Mouse (Mus musculus) heart, embryonic 13.5 days (tissue): Measurements from ENCODE around the gene Prr32. TPM values are rescaled to one million over a fixed set of nuclear protein-coding genes. Genes with fewer than 3 reads are reported as not detected.

ENCODE experiments used
- ATAC-seq: fragments of 200-750 bp; cut with Nextera tagmentation; 2 replicates; pipeline ENCODE4 v1.8.0; 2017; ENCODE audit warnings: moderate TSS enrichment; ENCODE audit not compliant: insufficient number of reproducible peaks, low FRiP score, low TSS enrichment; ENCODE audit errors: extremely low read depth
- H3K27ac ChIP-seq: fragments of 300-500 bp; sonication (generic); replicated peaks from 2 replicates; pipeline ENCODE4 v1.5.1; 2015; ENCODE audit warnings: moderate library complexity, mild to moderate bottlenecking, inconsistent platforms
- H3K27me3 ChIP-seq: fragments of 300-500 bp; sonication (generic); replicated peaks from 2 replicates; pipeline ENCODE4 v1.6.1; 2015; ENCODE audit warnings: mild to moderate bottlenecking, inconsistent platforms
- H3K36me3 ChIP-seq: fragments of 300-500 bp; sonication (generic); 2 replicates; pipeline ENCODE4 v1.6.1; 2015; ENCODE audit warnings: mild to moderate bottlenecking, inconsistent platforms
- H3K4me1 ChIP-seq: fragments of 300-500 bp; sonication (generic); 2 replicates; pipeline ENCODE4 v1.6.1; 2015; ENCODE audit warnings: inconsistent platforms
- H3K4me2 ChIP-seq: fragments of 300-500 bp; sonication (generic); 2 replicates; pipeline ENCODE4 v1.6.1; 2015; ENCODE audit warnings: inconsistent platforms, mild to moderate bottlenecking, moderate library complexity
- H3K4me3 ChIP-seq: fragments of 300-500 bp; sonication (generic); 2 replicates; pipeline ENCODE4 v1.5.1; 2015; ENCODE audit warnings: moderate library complexity, mild to moderate bottlenecking, inconsistent platforms
- H3K9ac ChIP-seq: fragments of 300-500 bp; sonication (generic); 2 replicates; pipeline ENCODE4 v1.6.1; 2015; ENCODE audit warnings: inconsistent platforms, mild to moderate bottlenecking, moderate library complexity
- H3K9me3 ChIP-seq: fragments of 300-500 bp; sonication (generic); 2 replicates; pipeline ENCODE4 v1.6.1; 2016; ENCODE audit warnings: inconsistent platforms
- WGBS: fragments of 180-500 bp; shearing (Covaris S2); methylation state at CpG from one replicate; pipeline ENCODE4 v1.1.7; 2015; ENCODE audit warnings: mixed read lengths; 5-methylcytosine and 5-hydroxymethylcytosine counted together
- polyA plus RNA-seq: library from polyadenylated mRNA; unstranded; fragments of >200 nt; fragmentation: Nextera tagmentation; extraction: Ambion mirVana; gene quantifications from 2 replicates; pipeline ENCODE4 v1.2.1, GENCODE M21; 2015

The Prr32 gene
- 0.13 and 0.45 TPM in 2 replicates for polyA plus RNA-seq

GRCm38 (mm10) chrX:45090604-45091003, at the start of gene Prr32:
Prr32 (plus strand) TSS chrX:45090904.
- Histone ChIP-seq H3K9me3 (no peaks in the 10 kb centered on the region), H3K9ac (no peak within 1 kb of the TSS), H3K27ac (no peak within 1 kb of the TSS), H3K27me3 (no peaks in the 10 kb centered on the region), H3K4me3 (no peak within 1 kb of the TSS), H3K4me2 (no peak within 1 kb of the TSS), H3K4me1 (no peaks in the 10 kb centered on the region), H3K36me3 (no peaks in the 10 kb centered on the region)
- WGBS: 85% methylated on average over 1 of the region's 1 CpGs
- ATAC-seq: no peak
